Mouse (Mus musculus): Measurements from ENCODE around the gene Rnf38. TPM values are rescaled to one million over a fixed set of nuclear protein-coding genes. Genes with fewer than 3 reads are reported as not detected.
A peak's percentile ranks its signal among the peaks of the same experiment; 100 is the strongest.

The Rnf38 gene
- total RNA-seq, 2 experiments from 2014 or later = 43.5 to 61.7 TPM

GRCm38 (mm10) chr4:44225128-44225527 lies 8.5 kb downstream of the Rnf38 start:
- DNase-seq (ENCODE audit: extremely low spot score in 1 of 2, low spot score in 1 of 2) = no peak

GRCm38 (mm10) chr4:44224141-44224540 lies 9.4 kb downstream of the Rnf38 start:
- no peak for DNase-seq (ENCODE audit: extremely low spot score in 1 of 2, low spot score in 1 of 2)

GRCm38 (mm10) chr4:44223444-44223843 lies 10.1 kb downstream of the Rnf38 start:
- no peak for DNase-seq (ENCODE audit: extremely low spot score in 1 of 2, low spot score in 1 of 2)

- DNase-seq (ENCODE audit: extremely low spot score in 1 of 2, low spot score in 1 of 2) = no peak
Measured at GRCm38 (mm10) chr4:44216797-44217442, 16.7 kb downstream of the Rnf38 start.

- peak in 1 of 2 experiments; percentile 20 for DNase-seq (ENCODE audit: extremely low spot score in 1 of 2, low spot score in 1 of 2)
Measured at GRCm38 (mm10) chr4:44199968-44200367, 33.6 kb downstream of the Rnf38 start.

GRCm38 (mm10) chr4:44187431-44187830 lies 46.2 kb downstream of the Rnf38 start:
- DNase-seq (ENCODE audit: extremely low spot score in 1 of 2, low spot score in 1 of 2) = no peak

GRCm38 (mm10) chr4:44183862-44184261 lies 49.7 kb downstream of the Rnf38 start:
- DNase-seq (ENCODE audit: extremely low spot score in 1 of 2, low spot score in 1 of 2) = no peak

- DNase-seq (ENCODE audit: extremely low spot score in 1 of 2, low spot score in 1 of 2) = no peak
Measured at GRCm38 (mm10) chr4:44179748-44180147, 53.8 kb downstream of the Rnf38 start.

- DNase-seq (ENCODE audit: extremely low spot score in 1 of 2, low spot score in 1 of 2) = peak in 1 of 2 experiments; percentile 36
Measured at GRCm38 (mm10) chr4:44173177-44173576, 60.4 kb downstream of the Rnf38 start.

GRCm38 (mm10) chr4:44172676-44173075 lies 60.9 kb downstream of the Rnf38 start:
- no peak for DNase-seq (ENCODE audit: extremely low spot score in 1 of 2, low spot score in 1 of 2)

GRCm38 (mm10) chr4:44169884-44170283 lies 63.7 kb downstream of the Rnf38 start:
- no peak for DNase-seq (ENCODE audit: extremely low spot score in 1 of 2, low spot score in 1 of 2)

GRCm38 (mm10) chr4:44168816-44169215 lies 64.8 kb downstream of the Rnf38 start:
- no peak for DNase-seq (ENCODE audit: extremely low spot score in 1 of 2, low spot score in 1 of 2)

- peak; percentile 73 to 78 for DNase-seq (ENCODE audit: extremely low spot score in 1 of 2, low spot score in 1 of 2)
Measured at GRCm38 (mm10) chr4:44168231-44168647, 65.3 kb downstream of the Rnf38 start.

- peak; percentile 65 to 69 for DNase-seq (ENCODE audit: extremely low spot score in 1 of 2, low spot score in 1 of 2)
Measured at GRCm38 (mm10) chr4:44167397-44168121, 66.0 kb downstream of the Rnf38 start.

GRCm38 (mm10) chr4:44166702-44167396 lies 66.7 kb downstream of the Rnf38 start:
- no peak for DNase-seq (ENCODE audit: extremely low spot score in 1 of 2, low spot score in 1 of 2)

GRCm38 (mm10) chr4:44164621-44165020 lies 69.0 kb downstream of the Rnf38 start:
- DNase-seq (ENCODE audit: extremely low spot score in 1 of 2, low spot score in 1 of 2) = no peak

GRCm38 (mm10) chr4:44163034-44163433 lies 70.6 kb downstream of the Rnf38 start:
- no peak for DNase-seq (ENCODE audit: extremely low spot score in 1 of 2, low spot score in 1 of 2)

GRCm38 (mm10) chr4:44160990-44161689 lies 72.4 kb downstream of the Rnf38 start:
- no peak for DNase-seq (ENCODE audit: extremely low spot score in 1 of 2, low spot score in 1 of 2)

- no peak for DNase-seq (ENCODE audit: extremely low spot score in 1 of 2, low spot score in 1 of 2)
Measured at GRCm38 (mm10) chr4:44159839-44160238, 73.8 kb downstream of the Rnf38 start.

- no peak for DNase-seq (ENCODE audit: extremely low spot score in 1 of 2, low spot score in 1 of 2)
Measured at GRCm38 (mm10) chr4:44156481-44156880, 77.1 kb downstream of the Rnf38 start.

GRCm38 (mm10) chr4:44154884-44155283 lies 78.7 kb downstream of the Rnf38 start:
- no peak for DNase-seq (ENCODE audit: extremely low spot score in 1 of 2, low spot score in 1 of 2)

Data from layer of hippocampus, postnatal 25 days (tissue).